Mouse (Mus musculus): ENCODE results near the gene Rps6ka2.
"Not testable (repeated sequence)": the region's sequence is repeated elsewhere in the genome, so short reads cannot be mapped to it uniquely, and the experiment has no call there.

DNA sequence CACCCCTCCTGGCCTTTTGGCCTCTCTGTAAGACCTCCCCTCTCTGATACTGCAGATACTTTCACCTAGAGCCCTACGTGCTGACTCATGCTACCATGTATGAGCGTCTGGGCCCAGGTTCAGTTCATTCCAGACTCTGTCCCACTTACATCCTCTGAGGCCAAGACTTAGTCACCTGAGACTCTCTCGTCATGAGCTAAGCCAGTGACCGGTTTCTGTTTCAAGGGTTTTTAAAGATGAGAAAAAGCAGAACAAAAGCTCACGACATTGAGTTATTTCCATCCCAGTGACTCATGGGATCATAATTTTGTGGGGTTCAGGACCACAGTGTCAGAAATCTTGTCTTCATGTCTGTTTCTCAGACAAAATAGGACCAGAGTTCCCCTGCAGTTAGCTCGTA is 149.9 kb downstream of the Rps6ka2 start:
- not testable (repeated sequence) for TF ChIP-seq CTCF (IDR thresholded peaks at IDR 0.05; ENCODE audit: low read depth, low read length); TAL1 (conservative IDR thresholded peaks at IDR 0.05; ENCODE audit: low read depth, low read length)

Measured in G1E (cell line).